Mouse (Mus musculus) megakaryocyte, embryonic 14.5 days (primary cell): ENCODE measurements around the gene BC061237. TPM values are rescaled to one million over a fixed set of nuclear protein-coding genes. Genes with fewer than 3 reads are reported as not detected.
"Not testable (repeated sequence)": the region's sequence is repeated elsewhere in the genome, so short reads cannot be mapped to it uniquely, and the experiment has no call there.

ENCODE experiments used
- H3K27me3 ChIP-seq: replicated peaks from 2 replicates; pipeline ENCODE3; 2012; ENCODE audit warnings: inconsistent platforms
- H3K36me3 ChIP-seq: replicated peaks from 2 replicates; pipeline ENCODE3; 2012; ENCODE audit warnings: low read length, inconsistent platforms, mixed read lengths
- H3K4me1 ChIP-seq: 2 replicates; pipeline ENCODE4 v1.6.1; 2012; ENCODE audit warnings: inconsistent platforms
- H3K4me3 ChIP-seq: replicated peaks from 2 replicates; pipeline ENCODE3; 2012; ENCODE audit warnings: moderate library complexity, mild to moderate bottlenecking, inconsistent platforms
- H3K9me3 ChIP-seq: 2 replicates; pipeline ENCODE4 v1.6.1; 2012; ENCODE audit warnings: inconsistent platforms
- polyA plus RNA-seq: library from polyadenylated mRNA; stranded (reverse); fragments of >175 nt; gene quantifications from 2 replicates; pipeline ENCODE4 v1.2.3, GENCODE M21; 2012; ENCODE audit warnings: low replicate concordance; ENCODE audit not compliant: insufficient read depth

Gene BC061237
- polyA plus RNA-seq, result not detected in 2 replicates

- H3K36me3 ChIP-seq, H3K27me3 ChIP-seq: not testable (repeated sequence)
These were observed at the start of gene BC061237 for GRCm38 (mm10) chr14:44492163-44492562. Gene BC061237, plus strand, starts transcription at chr14:44492463.

GRCm38 (mm10) chr14:44517976-44518375 is 25.7 kb downstream of the BC061237 start, which contains the start of gene Gm17093:
Gene Gm17093, plus strand, starts transcription at chr14:44518276.
- H3K4me1 ChIP-seq, H3K4me3 ChIP-seq, H3K27me3 ChIP-seq: not testable (repeated sequence)

More at GRCm38 (mm10) chr14:44492163-44492562, at the start of gene BC061237:
- H3K4me1 ChIP-seq, H3K9me3 ChIP-seq, H3K4me3 ChIP-seq: not testable (repeated sequence)

GRCm38 (mm10) chr14:44547961-44548360 is 55.7 kb downstream of the BC061237 start:
- not testable (repeated sequence) for H3K9me3 ChIP-seq, H3K4me1 ChIP-seq, H3K36me3 ChIP-seq, H3K27me3 ChIP-seq, H3K4me3 ChIP-seq

More at GRCm38 (mm10) chr14:44517976-44518375, 25.7 kb downstream of the BC061237 start, which contains the start of gene Gm17093:
- not testable (repeated sequence) for H3K9me3 ChIP-seq, H3K36me3 ChIP-seq

Other genes with a start within 250 kb of the BC061237 start
- not detected in 2 replicates for gene Gm8220, start 206.9 kb upstream of the BC061237 start, polyA plus RNA-seq
- not detected in 2 replicates for gene Gm5930, start 153.9 kb upstream of the BC061237 start, polyA plus RNA-seq
- not detected in 2 replicates for gene Gm8229, start 127.1 kb upstream of the BC061237 start, polyA plus RNA-seq
- not detected in 2 replicates for gene Gm3371, start 81.8 kb upstream of the BC061237 start, polyA plus RNA-seq
- gene Gm8232, start 58.8 kb upstream of the BC061237 start, polyA plus RNA-seq, result not detected in 2 replicates
- gene Gm17093, start 25.8 kb downstream of the BC061237 start, polyA plus RNA-seq, result not detected in 2 replicates
- not detected in 2 replicates for gene Gm8247, start 90.7 kb downstream of the BC061237 start, polyA plus RNA-seq
- not detected in 2 replicates for gene Gm5624, start 135.5 kb downstream of the BC061237 start, polyA plus RNA-seq
- gene Gm8257, start 214.0 kb downstream of the BC061237 start, polyA plus RNA-seq, result not detected in 2 replicates